Mouse (Mus musculus): ENCODE measurements around the gene B230118H07Rik. TPM values are rescaled to one million over a fixed set of nuclear protein-coding genes. Genes with fewer than 3 reads are reported as not detected.

B230118H07Rik gene
- polyA plus RNA-seq, 1 experiment from 2014 or later, result 15.1 TPM

- WGBS (ENCODE audit: insufficient replicate concordance), result 89% methylated on average over 12 of the region's 12 CpGs
- no peak for TF ChIP-seq CTCF (IDR thresholded peaks at IDR 0.05; ENCODE audit: low read depth)
- TF ChIP-seq EP300 (IDR thresholded peaks at IDR 0.05; ENCODE audit: low read depth), result no peak
- Histone ChIP-seq H3K36me3 (replicated peaks; ENCODE audit: insufficient read depth, low read length) (peaks cover 34% of the 10 kb centered on the region), H3K27ac (ENCODE audit: low read depth) (no peak overlapping the region), H3K4me2 (ENCODE audit: low read depth, low read length) (no peak overlapping the region), H3K4me1 (ENCODE audit: insufficient read depth) (peaks cover 4% of the 10 kb centered on the region; the same call in 1 of the 2 replicates), H3K4me3 (ENCODE audit: low read depth, low read length) (no peak overlapping the region), H3K9me3 (ENCODE audit: low read length) (no peaks in the 10 kb centered on the region), H3K9ac (replicated peaks) (no peak overlapping the region), H3K27me3 (ENCODE audit: insufficient read depth, low read length) (no peaks in the 10 kb centered on the region)
- no peak for DNase-seq
- no peak for ATAC-seq
Measured at GRCm38 (mm10) chr2:101684421-101684820, 35.1 kb upstream of the B230118H07Rik start.

GRCm38 (mm10) chr2:101679164-101679784, 29.9 kb upstream of the B230118H07Rik start:
- H3K9me3 ChIP-seq (ENCODE audit: low read length), result no peaks in the 10 kb centered on the region
- 0 out of 2 replicates have a peak, but pooled peaks have one; percentile 13 for ATAC-seq
- TF ChIP-seq CTCF (IDR thresholded peaks at IDR 0.05; ENCODE audit: low read depth) (no peak), EP300 (IDR thresholded peaks at IDR 0.05; ENCODE audit: low read depth) (no peak)
- no peak for DNase-seq
- 0 out of 2 replicates have a peak, but pooled peaks cover under 1% of the 10 kb centered on the region for H3K36me3 ChIP-seq (replicated peaks; ENCODE audit: insufficient read depth, low read length)
- H3K4me1 ChIP-seq (ENCODE audit: insufficient read depth), result peaks cover 6% of the 10 kb centered on the region; the same call in 1 of the 2 replicates
- H3K9ac ChIP-seq (replicated peaks), result peak overlapping the region; percentile 97
- no peak overlapping the region for H3K27ac ChIP-seq (ENCODE audit: low read depth)
- peak overlapping the region; percentile 89 for H3K4me2 ChIP-seq (ENCODE audit: low read depth, low read length)
- WGBS (ENCODE audit: insufficient replicate concordance), result 4% methylated on average over 15 of the region's 15 CpGs
- no peaks in the 10 kb centered on the region for H3K27me3 ChIP-seq (ENCODE audit: insufficient read depth, low read length)
- H3K4me3 ChIP-seq (ENCODE audit: low read depth, low read length), result peak overlapping the region; percentile 93

- H3K27ac ChIP-seq (ENCODE audit: low read depth), result peak within 1 kb of the TSS; percentile 68
- peak within 1 kb of the TSS; percentile 93 for H3K4me3 ChIP-seq (ENCODE audit: low read depth, low read length)
- no peaks in the 10 kb centered on the region for H3K27me3 ChIP-seq (ENCODE audit: insufficient read depth, low read length)
- no peaks in the 10 kb centered on the region for H3K9me3 ChIP-seq (ENCODE audit: low read length)
- no peaks in the 10 kb centered on the region for H3K36me3 ChIP-seq (replicated peaks; ENCODE audit: insufficient read depth, low read length)
- peak; percentile 96 for ATAC-seq
- H3K4me1 ChIP-seq (ENCODE audit: insufficient read depth), result peaks cover 6% of the 10 kb centered on the region; the same call in 1 of the 2 replicates
- TF ChIP-seq CTCF (IDR thresholded peaks at IDR 0.05; ENCODE audit: low read depth), result peak; percentile 89
- TF ChIP-seq EP300 (IDR thresholded peaks at IDR 0.05; ENCODE audit: low read depth), result no peak
- DNase-seq, result peak; percentile 90
- peak within 1 kb of the TSS; percentile 89 for H3K4me2 ChIP-seq (ENCODE audit: low read depth, low read length)
- peak within 1 kb of the TSS; percentile 97 for H3K9ac ChIP-seq (replicated peaks)
- WGBS (ENCODE audit: insufficient replicate concordance), result under 1% methylated on average over 67 of the region's 68 CpGs
Measured at GRCm38 (mm10) chr2:101678236-101679021, 29.1 kb upstream of the B230118H07Rik start, which contains the start of gene Traf6. Gene Traf6 (plus strand): TSS chr2:101678429.

- Histone ChIP-seq H3K9ac (replicated peaks) (no peak overlapping the region), H3K4me2 (ENCODE audit: low read depth, low read length) (no peak overlapping the region), H3K9me3 (ENCODE audit: low read length) (no peaks in the 10 kb centered on the region), H3K27me3 (ENCODE audit: insufficient read depth, low read length) (no peaks in the 10 kb centered on the region), H3K36me3 (replicated peaks; ENCODE audit: insufficient read depth, low read length) (no peaks in the 10 kb centered on the region), H3K27ac (ENCODE audit: low read depth) (no peak overlapping the region), H3K4me1 (ENCODE audit: insufficient read depth) (no peaks in the 10 kb centered on the region), H3K4me3 (ENCODE audit: low read depth, low read length) (no peak overlapping the region)
- no peak for TF ChIP-seq EP300 (IDR thresholded peaks at IDR 0.05; ENCODE audit: low read depth)
- TF ChIP-seq CTCF (IDR thresholded peaks at IDR 0.05; ENCODE audit: low read depth), result no peak
- no peak for DNase-seq
- ATAC-seq, result no peak
- WGBS (ENCODE audit: insufficient replicate concordance), result 67% methylated on average over 3 of the region's 3 CpGs
Measured at GRCm38 (mm10) chr2:101673547-101673946, 24.2 kb upstream of the B230118H07Rik start.

- H3K27me3 ChIP-seq (ENCODE audit: insufficient read depth, low read length), result no peaks in the 10 kb centered on the region
- no peaks in the 10 kb centered on the region for H3K9me3 ChIP-seq (ENCODE audit: low read length)
- TF ChIP-seq CTCF (IDR thresholded peaks at IDR 0.05; ENCODE audit: low read depth) (no peak), EP300 (IDR thresholded peaks at IDR 0.05; ENCODE audit: low read depth) (no peak)
- no peak overlapping the region for H3K9ac ChIP-seq (replicated peaks)
- H3K4me1 ChIP-seq (ENCODE audit: insufficient read depth), result no peaks in the 10 kb centered on the region
- no peak overlapping the region for H3K4me3 ChIP-seq (ENCODE audit: low read depth, low read length)
- no peak for DNase-seq
- no peak overlapping the region for H3K27ac ChIP-seq (ENCODE audit: low read depth)
- ATAC-seq, result no peak
- H3K4me2 ChIP-seq (ENCODE audit: low read depth, low read length), result no peak overlapping the region
- no peaks in the 10 kb centered on the region for H3K36me3 ChIP-seq (replicated peaks; ENCODE audit: insufficient read depth, low read length)
- WGBS (ENCODE audit: insufficient replicate concordance), result 76% methylated on average over 3 of the region's 3 CpGs
Measured at GRCm38 (mm10) chr2:101668751-101669150, 19.4 kb upstream of the B230118H07Rik start.

GRCm38 (mm10) chr2:101665703-101666092, 16.4 kb upstream of the B230118H07Rik start:
- no peak for DNase-seq
- H3K9ac ChIP-seq (replicated peaks), result no peak overlapping the region
- TF ChIP-seq EP300 (IDR thresholded peaks at IDR 0.05; ENCODE audit: low read depth), result no peak
- no peak for TF ChIP-seq CTCF (IDR thresholded peaks at IDR 0.05; ENCODE audit: low read depth)
- no peaks in the 10 kb centered on the region for H3K27me3 ChIP-seq (ENCODE audit: insufficient read depth, low read length)
- H3K36me3 ChIP-seq (replicated peaks; ENCODE audit: insufficient read depth, low read length), result no peaks in the 10 kb centered on the region
- no peaks in the 10 kb centered on the region for H3K9me3 ChIP-seq (ENCODE audit: low read length)
- no peak for ATAC-seq
- no peaks in the 10 kb centered on the region for H3K4me1 ChIP-seq (ENCODE audit: insufficient read depth)
- 83% methylated on average over 3 of the region's 3 CpGs for WGBS (ENCODE audit: insufficient replicate concordance)
- no peak overlapping the region for H3K4me3 ChIP-seq (ENCODE audit: low read depth, low read length)
- no peak overlapping the region for H3K4me2 ChIP-seq (ENCODE audit: low read depth, low read length)
- H3K27ac ChIP-seq (ENCODE audit: low read depth), result no peak overlapping the region
